Mouse (Mus musculus) MEL-GATA-1-ER (cell line): ENCODE data around the gene Susd5.
A peak's percentile ranks its signal among the peaks of the same experiment; 100 is the strongest.
"Not testable (repeated sequence)": the region's sequence is repeated elsewhere in the genome, so short reads cannot be mapped to it uniquely, and the experiment has no call there.

ENCODE experiments used
- DNase-seq: peaks from one replicate; pipeline ENCODE4 v3.0.0-alpha.2; 2012; ENCODE audit warnings: low read depth; ENCODE audit errors: extremely low read depth

The Susd5 gene

DNA sequence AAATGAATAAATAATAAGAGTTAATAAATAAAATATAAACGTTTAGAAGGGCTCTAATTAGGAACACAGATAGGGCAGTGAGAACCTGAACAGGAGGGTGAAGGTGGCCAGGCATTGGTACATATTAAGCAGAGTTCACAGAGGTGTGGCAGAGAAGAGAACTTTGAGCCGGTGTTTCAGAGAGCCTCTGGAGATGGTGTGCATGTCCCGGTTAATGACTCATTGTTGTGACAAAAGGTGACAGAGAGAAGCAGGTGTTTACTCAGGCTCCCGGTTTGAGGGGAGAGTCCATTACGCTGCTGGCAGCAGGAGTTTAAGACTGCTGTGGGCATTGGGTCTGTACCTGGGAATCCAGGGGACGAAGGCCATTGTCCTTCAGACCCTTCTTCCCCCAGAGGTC is 12.4 kb downstream of the Susd5 start:
- no peak for DNase-seq

DNA sequence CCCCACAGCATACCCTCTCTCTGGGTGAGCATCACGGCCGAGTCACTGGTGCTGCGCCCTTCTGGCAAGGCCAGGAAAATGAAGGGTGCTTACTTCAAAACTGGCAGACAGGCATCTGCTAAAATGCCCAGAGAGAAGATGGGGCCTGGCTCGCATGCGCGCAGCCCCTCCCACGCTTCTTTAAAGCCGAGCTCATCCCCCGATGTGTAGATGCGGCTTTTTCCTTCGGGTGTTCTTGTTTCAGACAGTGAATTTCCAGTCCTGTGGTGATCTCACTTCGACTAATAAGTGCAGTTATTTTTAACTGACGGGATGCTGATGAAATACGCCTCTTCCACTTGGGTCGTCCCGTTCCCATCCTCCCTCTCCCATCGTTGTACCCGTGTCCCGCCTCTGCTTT is 16.7 kb downstream of the Susd5 start:
- DNase-seq: no peak

DNA sequence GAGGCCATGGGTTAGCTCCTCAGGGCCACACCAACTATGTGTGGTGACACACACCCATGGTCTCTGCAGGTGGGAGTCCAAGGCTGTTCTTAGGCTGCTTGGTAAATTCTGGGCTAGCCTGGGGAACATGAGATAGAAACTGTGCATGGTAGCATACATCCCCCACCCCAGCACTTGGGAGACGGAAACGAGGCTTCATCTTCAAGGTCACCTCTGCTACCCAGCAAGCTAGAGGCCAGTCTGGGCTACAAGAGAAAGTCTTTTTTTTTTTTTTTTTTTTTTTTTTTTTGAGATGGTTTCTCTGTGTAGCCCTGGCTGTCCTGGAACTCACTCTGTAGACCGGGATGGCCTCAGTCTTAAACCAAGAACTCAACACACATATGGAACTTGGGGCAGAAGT is 29.5 kb downstream of the Susd5 start:
- no peak for DNase-seq

DNA sequence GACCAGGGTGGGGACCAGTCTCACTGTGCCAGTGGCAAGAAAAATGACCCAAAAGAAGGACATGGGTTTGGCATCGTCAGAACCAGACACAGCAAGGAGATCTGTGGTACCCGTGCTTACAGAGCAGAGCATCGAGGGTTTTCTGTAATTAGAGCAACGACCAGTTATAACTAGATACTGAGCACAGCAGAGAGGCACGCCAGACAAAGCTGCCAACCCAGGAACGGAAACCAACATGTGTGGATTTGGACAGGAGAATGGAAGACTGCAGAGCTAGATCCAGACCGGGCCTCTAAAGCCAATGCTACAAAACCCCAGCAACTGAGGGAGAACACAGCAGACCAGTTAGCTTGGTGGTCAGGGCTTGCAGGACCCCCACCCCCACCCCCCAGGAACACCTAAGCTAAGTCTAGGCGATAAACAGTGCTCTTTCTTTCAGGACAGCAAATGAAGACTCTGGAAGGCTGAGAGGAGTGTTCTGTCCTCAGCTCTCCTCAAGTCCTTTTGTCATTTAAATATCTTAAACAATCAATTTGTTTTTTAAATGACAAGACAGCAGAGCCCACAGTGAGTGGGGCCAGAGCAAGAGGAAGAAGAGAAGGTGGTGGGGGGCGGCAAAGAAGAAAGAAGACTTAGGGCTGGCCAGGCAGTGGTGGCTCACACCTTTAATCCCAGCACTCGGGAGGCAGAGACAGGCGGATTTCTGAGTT is 30.3 kb downstream of the Susd5 start:
- DNase-seq: no peak

DNA sequence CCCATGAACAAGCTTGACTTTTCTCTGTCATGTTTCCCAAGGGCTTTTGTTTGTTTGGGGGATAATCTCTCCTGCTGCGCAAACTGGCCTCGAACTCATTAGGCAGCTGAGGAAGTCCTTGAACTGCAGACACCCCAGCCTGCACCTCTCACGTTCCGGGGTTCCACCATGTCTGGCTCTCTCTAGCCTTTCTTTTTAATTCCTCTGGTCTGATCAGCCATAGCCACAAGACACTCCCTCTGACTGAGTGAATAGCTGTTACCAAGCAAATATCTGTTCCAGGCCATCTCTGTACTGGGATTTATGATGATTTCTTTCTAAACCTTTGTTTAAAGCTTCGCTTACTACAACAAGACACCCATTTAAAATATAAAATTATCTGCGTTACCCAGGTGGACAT is 31.9 kb downstream of the Susd5 start:
- DNase-seq: not testable (repeated sequence)

DNA sequence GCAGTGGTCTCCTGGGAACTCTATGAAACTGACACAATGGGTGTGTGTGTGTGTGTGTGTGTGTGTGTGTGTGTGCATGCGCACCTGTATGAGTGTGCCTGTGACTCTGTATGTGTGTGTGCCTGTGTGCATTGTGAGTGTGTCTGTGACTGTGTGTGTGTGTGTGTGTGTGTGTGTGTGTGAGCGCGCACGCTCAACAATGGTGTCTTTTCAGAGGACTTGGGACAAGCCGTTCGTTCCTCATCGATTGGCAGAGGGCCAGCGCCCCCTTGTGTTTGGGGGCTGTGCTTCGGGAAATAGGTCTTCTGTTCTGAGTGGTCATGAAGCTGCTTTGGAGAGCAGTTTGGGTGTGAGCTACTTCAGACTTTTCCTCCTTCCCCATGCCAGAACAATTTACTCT is 35.2 kb downstream of the Susd5 start:
- DNase-seq: not testable (repeated sequence)

DNA sequence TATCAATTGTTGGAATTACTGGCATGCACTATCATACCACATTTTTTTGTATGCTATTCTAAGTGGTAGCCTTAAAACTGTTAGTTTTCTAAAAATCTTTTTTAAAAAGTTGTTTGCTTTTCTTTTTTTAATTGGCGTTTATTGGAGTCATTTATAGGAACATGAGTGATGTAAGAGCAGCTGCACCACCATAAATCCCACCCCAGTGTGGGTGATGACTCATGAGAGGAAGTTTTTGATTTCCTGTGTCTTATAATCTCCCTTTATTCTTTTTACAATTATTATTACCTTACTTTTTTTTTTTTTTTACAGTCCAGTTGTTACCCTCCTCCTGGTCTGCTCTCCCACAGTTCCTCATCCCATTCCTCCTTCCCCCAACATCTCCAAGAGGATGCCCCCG is 37.9 kb downstream of the Susd5 start:
- DNase-seq: no peak

DNA sequence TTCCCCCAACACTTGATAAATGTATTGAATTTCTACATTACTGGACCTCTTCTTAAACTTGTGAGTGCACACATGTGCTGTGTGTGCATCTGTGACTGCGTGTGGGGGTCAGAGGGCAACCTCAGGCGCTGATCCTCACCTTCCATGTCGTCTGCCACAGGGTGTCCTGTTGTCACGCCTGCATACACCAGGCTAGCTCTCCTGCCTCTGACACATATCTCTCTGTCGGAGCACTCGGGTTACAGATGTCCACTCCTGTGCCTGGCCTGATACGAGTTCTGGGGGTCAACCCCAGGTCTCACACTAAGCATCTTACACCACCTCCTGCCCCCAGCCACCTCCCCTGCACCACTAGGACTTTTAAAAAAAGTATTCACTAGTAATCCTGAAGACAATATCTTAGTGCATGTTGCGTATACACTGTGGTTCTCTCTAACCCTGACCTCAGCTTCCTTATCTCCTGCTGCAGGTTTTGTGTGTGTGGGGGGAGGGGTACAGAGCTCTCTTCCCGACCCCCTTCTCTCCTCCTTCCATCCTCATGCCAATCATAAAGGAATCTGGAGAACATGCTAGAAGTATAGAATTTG is 41.9 kb downstream of the Susd5 start:
- DNase-seq: no peak

DNA sequence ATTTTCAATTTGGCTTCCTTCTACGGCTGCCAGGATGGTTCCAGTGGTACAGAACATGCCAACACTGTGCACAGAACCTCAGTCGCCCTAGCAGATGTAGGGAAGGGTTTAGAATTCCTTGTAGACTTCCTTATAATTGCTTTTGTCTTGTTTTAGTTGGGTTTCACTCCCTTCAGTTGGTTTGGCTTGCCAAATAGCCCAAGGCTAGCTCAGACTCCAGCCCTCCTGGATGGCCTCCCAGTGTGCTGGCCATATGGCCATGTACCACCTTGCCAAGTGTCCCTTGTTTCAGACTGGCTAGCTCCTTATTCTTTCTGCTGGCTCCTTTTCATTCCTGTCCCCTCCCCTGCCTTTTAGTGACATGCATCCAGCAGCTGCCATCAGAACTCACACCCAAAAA is 53.3 kb downstream of the Susd5 start:
- DNase-seq: no peak

DNA sequence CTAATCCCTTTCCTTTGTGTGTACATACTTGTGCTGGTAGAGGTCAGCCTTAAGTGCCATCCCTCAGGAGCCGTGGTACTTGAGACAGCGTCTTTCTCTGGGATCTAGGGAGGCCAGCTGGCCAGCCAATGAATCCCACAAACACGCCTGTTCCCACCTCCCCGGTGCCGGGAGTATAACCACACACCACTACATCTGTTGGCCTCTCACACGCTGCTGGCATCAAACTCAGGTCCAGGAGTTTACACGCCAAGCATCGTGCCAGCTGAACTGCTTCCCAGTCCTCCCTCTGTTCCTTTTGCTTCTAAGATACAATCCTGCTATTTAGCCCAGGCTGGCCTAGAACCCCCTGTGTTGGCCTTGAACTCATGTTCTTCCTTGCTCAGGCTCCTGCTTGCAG is 54.2 kb downstream of the Susd5 start:
- DNase-seq: no peak

DNA sequence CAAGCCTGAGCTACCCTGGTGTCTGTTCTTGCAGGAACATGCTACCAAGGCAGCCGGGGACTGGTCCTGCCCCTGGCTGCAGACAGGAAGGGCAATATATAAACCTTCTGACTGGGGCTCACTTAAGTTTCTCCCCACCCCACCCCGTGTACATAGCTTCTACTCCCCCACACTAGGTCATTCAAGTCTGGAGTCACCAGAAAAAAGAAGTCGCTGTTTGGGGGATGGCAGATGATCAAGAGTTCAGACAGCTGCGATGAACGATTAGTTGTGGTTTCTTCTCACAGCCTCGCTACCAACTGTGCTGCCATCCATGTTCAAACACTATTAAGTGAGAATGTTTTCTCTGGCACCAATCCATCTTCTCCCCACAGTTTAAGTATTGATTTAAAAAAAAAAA is 55.3 kb downstream of the Susd5 start:
- peak; percentile 37 for DNase-seq

DNA sequence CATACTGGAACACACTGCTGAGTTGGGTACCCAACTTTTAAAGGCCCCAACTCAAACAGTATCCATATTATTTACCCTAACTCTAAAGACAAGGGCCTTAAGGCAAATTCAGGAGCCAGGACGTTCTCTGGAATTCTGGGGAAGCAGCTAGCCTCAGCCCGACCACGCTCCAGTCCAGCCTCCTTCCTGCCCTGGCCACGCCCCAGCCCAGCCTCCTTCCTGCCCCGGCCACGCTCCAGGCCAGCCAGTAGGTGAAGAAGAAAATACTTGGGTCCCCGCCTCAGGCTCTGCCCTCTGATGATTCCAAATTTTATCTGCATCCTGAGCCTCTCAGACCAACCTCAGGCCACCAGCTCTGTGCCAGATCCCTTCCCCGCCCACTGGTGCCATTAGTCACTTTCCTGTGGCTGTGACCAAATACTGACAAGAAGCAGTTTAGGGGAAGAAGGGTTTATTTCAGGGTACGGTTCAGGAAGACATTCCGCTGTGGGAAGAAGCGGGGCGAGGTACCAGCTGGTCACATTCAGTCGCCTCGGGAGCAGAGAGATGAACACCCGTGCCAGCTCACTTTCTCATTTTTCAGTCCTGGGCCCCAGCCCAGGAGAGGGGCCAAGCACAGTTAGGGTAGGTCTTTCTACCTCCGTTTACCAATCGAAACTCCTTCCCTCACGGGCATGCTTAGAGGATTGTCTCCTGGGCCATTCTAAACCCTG is 57.1 kb downstream of the Susd5 start:
- no peak for DNase-seq

DNA sequence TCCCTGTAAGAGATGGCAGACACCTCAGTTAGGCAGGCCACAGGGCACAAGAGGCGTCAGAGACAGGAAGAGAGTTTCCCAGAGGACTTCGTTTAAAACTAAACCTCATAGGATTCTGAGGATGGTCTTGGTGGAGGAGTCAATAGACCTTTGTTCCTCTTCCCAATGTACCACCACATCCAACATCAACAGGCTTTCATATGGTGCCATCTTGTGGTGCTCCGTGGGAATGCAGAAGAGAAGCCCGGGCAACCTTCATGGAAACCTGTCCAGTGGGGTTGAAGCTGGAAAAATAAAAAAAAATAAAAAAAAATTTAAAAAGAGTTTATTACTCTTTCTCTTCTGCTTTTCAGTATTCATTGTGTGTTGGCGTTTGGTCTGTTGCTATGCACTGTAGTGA is 59.7 kb downstream of the Susd5 start:
- not testable (repeated sequence) for DNase-seq

DNA sequence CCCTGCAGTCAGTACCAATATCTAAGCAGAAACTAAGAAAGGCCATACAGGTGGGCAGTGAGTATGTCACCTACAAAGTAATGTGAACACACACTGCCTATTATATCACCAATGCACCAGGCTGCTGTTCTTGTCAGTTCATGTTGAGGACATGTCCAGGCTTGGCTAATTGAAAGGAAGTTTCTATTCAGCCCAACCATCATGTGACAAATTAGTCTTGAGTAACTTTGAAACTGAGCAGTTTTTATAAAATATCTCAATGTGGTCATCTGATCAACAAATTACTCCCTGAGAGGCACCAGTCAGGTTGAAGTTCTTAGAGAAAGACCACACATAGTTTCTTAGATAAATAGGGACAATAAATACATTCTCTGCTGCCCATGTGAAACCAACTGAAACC is 65.9 kb downstream of the Susd5 start:
- not testable (repeated sequence) for DNase-seq

DNA sequence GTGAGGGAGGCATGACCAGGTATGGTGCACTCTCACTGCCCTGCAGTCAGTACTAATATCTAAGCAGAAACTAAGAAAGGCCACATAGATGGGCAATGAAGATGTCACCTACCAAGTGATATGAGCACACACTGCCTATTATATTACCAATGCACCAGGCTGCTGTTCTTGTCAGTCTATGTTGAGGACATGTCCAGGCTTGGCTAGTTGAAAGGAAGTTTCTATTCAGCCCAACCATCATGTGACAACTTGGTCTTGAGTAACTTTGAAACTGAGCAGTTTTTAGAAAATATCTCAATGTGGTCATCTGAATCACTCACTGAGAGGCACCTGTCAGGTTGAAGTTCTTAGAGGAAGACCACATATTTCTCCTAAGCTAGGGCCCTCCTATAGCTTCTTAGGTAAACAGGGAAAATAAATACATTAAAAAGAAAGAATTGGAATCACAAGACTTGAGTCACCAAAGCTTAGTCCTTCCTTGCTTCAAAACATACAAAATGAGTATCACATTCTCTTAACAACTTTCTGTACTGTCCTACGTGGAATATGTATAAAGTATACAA is 72.4 kb downstream of the Susd5 start:
- DNase-seq: not testable (repeated sequence)
